Mouse (Mus musculus) ovary, adult 18-20 months (tissue): ENCODE measurements around the gene Pnrc2.

Experiments
- DNase-seq: peaks from one replicate; pipeline ENCODE4 v3.0.0; 2022; ENCODE audit warnings: low spot score, mixed read lengths

The Pnrc2 gene

DNA sequence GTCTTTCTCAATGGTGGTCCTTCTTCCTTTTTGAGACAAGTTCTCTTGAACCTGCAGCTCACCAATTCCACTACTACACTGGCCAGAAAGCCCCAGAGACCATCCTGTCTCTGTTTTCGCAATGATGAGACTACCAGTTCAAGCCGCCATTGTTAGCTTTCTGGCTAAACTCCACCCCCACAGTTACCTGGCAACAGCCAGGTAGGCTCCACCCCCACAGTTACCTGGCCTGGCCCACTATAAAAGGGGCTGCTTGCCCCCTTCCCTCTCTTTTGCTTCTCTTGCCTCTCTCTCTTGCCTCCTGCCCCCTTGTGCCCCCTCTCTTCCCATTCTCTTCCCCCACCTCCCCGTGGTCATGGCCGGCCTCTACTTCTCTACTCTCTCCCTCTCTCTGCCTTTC lies 51.9 kb downstream of the Pnrc2 start:
- DNase-seq = no peak
